Mouse (Mus musculus): ENCODE data around the gene Tmem178.

The Tmem178 gene

DNA sequence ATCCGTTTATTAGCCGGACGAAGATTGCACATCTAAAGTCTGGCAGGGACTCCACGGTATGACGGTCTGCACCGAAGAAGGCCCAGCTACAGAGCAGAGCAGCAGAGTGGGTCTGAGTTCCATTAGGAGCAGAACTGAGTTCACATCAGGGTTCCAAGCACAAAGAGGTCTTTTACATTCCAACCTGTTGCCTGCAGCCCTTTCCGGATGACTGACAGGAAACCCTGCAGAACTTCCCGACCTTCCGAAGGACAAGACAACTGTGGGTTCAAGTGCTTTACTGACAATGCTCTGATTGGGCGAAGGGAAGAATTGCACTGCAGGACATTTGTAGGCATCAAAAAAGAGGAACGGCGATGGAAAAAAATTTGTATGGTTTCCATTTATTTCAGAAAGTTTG lies 56.6 kb downstream of the Tmem178 start:
- DNase-seq: no peak

DNA sequence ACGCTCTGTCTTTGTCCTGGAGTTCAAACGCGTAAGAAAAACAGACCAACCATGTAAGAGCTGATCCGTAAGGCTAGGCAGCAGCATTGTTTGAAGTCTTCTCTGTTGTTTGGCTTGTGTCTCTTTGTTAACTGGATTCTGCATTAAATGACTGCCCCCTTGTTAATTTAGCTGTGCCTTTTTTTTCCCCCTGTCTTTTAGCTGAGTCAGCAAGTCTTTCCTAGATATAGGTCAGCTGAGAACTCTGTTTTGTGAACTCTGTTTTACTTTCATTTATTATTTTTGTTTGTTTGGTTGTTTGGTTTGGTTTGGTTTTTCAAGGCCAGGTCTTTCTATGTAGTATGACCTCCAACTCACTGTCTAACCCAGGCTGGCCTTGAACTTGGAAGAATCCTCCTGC lies 57.2 kb downstream of the Tmem178 start:
- DNase-seq: no peak

DNA sequence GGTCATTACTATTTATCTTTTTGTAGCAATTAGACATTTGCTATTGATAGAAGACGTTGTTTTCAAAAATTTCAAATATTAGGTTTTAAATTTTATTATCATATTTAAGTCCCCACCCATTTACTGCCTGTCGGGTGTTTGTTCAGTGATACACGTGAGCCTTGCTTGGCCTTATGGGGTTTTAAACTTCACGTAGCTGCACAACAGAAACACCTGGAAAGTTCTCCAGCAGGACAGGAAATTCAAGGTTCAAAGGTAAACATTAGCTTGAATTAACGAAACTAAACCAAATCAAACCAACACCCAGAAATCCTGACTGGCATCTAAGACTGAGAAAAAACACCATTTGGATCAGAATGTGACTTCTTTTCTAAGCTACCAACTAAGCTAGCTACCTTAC lies 57.7 kb downstream of the Tmem178 start:
- no peak for DNase-seq

DNA sequence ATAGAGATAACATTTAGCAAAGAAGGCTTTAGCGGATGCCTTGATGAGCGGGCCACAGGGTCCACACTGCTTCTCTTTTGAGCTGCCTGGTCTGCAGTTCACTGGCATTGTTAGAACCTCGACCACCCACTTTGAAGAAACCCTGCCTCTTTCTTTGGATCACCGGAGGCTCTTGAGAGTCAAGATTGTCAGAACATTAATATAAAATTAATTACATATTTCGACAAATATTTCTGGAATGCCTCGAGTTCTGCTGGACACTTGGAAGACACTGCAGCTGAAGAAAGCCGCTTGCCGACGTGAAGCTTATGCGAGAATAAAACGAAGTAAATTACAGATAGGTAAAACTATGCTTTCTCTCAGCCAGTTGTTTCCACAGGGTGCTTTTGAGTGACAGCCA lies 60.0 kb downstream of the Tmem178 start:
- DNase-seq: no peak

DNA sequence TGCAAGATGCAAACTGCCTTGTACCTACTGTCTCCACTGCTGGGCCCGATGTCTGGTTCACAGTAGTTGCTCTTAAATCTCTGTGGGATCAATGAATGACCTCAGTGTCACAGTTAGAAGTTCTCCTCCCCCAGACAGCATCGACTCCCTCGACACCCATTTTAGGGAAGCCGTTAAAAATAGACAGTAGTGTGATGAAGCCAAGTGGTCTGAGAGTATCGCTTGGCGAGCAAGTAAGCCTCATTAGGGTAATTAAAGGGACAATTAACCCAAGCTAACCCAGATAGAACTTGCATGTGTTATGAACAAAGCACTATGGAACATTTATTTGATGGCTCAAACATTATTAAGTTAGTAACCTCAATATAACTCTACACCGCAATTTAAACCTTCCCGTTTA lies 60.9 kb downstream of the Tmem178 start:
- no peak for DNase-seq

DNA sequence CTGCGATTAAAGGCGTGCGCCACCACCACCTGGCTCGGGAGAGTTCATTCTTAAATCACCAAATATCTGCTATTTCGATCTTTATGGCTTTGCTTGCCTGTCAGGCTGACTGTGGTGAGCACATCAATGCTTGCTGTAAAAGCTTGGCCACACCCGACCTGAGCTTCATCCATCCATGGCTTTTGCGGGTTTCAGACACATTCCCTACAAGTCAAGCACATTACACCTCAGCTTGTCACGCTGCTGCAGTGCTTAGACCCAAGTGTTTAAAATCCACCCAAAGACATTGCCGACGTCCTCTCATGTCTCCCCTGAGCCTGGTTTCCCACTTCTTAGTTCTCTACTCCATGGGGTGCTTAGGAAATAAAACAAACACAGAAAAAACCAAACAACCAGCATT lies 64.7 kb downstream of the Tmem178 start:
- DNase-seq: no peak

DNA sequence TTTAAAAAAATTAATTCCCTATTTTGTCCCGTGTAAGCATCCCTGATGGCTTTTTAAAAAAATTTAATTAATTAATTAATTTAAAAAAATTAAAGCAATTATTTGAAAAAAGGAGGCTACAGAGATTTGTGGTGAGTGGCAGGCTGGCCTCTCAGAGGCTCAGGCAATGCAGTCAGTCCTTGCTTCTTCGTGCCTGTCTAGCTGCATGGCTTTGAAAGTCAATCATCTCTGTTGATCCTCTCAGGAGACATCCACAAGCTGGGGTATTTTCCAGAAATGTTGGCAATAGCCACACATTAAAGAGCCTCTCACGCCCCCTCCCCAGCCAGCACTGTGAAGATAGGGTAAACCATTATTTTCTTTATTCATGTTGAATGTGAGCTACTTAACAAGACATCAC lies 65.8 kb downstream of the Tmem178 start:
- no peak for DNase-seq

DNA sequence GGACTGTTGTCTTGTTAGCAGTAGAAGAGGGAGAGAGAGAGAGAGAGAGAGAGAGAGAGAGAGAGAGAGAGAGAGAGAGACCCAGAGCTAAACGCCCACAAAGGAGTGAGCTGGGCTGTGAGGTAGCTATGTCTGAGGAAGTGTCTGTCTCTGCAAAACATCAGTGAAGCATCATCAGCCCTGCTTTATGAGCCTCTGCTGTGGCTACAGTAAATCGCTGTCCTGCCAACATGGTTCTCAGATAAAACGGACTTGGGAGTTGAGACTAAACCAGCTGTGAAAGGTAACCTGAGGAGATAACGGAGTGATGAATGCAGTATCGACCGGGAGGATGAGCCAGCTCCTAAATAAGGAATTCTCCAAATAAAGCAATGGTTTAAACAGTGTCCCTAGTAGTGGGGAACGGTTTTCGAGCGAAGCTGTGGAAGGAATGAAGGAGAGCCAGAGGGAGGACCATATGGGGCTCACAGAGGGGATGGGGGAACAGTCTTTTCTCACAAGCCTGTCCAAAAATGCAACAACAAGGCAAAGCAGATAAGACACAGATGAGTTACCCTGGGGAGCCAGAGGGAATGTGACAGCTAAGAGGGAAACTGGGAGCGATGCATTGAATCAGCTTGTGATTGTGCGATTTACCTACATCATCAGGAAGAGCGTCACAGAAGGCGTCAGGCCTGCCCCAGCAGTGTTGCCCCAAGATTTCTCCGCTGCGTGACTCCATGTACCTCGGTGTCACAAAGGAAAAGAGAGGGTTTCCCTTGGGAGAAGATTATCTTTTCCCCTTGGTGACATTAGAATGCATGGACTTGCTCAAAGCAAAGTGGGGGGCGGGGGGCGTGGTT lies 66.6 kb downstream of the Tmem178 start:
- DNase-seq: no peak

DNA sequence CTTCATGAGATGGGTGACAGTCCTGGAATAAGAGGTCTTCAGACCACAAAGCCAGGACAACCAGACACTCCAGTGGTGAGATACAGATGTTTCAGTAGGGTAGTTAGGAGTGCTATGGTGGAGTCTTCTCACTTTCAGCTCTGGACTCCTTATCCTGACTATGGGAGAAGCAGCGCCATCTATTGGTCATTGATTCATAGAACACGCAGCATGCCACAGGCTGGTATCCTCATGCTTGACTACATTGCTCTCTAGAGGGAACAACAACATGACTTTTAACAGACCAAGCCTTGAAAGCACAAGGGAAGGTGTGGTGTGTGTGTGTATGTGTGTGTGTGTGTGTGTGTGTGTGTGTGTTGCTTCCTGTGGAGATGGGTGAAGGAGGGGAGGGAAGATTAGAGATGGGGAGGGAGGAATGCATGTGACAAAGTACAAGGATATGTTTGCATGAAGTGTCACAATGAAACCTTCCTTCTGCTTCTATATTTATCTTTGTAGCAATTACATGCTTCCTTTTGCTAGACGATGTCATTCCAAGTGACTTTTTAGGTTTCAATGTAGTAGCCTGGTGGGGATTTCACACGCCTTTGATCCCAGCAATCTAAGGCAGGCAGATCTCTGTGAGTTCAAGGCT lies 71.5 kb downstream of the Tmem178 start:
- peak; percentile 56 to 73 for DNase-seq

DNA sequence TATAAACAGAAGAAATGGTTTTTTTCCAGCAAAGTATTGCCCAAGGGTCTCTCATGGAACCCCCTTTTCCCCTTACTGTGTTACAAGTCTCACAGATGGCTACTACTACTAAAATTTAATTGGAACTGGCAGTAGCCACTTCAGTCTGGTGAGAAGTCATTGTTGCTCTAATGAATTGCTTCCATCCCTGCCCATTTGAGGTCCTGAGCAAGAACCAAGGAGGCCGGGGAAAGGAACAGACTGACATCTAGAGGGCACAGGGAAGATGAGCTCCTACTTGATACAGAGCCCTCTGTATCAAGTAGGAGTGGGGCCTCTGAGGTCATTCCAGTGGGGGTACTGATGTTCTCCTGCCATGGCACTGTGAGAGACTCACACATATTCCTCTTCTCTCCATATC lies 72.7 kb downstream of the Tmem178 start:
- peak in 1 of 2 experiments; percentile 22 for DNase-seq

DNA sequence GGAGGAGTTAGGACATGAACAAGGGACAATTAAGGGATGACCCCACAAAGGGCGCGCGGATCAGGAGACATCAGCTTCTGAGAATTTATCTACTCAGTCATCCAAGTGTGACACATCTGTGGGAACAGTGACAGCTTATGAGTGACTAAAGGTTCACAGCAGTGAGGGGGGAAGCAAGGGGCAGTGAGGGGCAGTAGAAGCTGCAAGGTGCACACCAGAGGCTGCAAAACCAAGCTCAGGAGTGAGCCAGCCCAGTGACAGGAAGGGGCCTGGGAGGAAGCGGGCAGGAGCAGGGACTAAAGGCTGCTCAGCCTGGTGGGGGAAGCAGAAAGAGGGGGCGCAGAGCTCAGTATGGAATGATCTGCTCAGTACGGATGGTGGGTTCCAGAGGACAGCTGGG lies 82.9 kb downstream of the Tmem178 start:
- no peak for DNase-seq

DNA sequence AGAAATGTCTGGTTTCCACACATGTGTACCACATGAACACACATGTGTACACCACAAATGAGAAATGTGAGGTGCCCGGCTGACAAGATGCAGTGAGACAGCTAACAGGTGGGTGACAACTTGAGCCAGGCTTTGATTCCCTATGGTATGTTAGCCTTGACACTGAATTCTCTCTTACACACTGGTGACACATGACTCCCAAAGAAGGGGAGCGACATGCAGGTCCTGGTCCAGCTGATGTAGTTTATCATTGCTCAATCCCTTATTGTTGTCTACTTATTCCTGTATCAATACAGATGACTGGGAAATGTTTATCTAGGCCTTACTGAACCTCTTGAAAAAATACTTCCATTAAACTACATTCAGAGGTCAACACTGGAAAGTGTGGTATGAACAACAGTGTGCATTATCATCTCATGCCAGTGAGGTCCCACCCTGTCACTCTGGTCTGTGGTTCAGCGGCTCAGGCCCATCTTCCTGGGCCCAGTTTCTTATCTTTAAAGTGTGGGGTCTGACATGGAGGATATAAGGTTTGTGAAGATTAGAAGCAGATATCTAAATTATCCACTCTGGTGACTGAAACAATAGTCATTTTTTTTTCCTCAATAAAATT lies 87.5 kb downstream of the Tmem178 start:
- no peak for DNase-seq

DNA sequence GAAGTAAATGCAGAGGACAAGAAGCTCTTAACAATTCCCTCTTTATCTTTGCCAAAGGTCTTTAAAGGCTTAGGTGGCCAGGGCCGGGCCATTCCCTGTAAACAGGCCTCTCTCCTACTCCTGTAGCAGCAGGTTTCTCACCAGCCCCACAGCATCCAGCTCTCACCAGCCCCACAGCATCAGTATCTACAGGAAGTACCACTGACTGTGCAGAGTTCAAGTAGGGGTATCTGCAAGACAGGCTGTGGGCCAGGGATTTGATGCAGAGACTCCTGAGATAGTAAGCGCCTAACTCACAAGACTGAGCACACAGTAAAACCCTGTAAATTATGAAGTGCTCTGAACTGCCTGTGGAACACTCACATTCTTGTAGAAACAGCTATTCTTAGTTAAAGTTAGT lies 88.5 kb downstream of the Tmem178 start:
- DNase-seq: no peak

DNA sequence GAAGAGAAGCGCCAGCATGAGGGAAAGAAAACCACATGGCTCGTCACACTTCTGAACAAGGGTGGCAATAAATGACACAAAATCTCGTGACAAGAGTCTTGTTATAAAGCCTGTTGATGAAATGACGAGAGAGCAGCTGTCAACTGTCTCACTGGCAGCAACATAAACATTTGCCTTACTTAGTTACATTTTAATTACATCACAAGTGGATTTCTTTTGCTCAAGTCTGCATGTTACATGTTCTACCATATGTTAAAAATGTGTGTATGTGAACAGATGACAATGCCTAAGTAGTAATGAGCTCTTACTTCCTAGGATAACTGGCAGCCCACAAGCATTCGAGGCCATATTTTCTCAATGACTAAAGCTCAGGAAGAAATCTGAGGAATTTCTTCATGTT lies 90.9 kb downstream of the Tmem178 start:
- DNase-seq: no peak

DNA sequence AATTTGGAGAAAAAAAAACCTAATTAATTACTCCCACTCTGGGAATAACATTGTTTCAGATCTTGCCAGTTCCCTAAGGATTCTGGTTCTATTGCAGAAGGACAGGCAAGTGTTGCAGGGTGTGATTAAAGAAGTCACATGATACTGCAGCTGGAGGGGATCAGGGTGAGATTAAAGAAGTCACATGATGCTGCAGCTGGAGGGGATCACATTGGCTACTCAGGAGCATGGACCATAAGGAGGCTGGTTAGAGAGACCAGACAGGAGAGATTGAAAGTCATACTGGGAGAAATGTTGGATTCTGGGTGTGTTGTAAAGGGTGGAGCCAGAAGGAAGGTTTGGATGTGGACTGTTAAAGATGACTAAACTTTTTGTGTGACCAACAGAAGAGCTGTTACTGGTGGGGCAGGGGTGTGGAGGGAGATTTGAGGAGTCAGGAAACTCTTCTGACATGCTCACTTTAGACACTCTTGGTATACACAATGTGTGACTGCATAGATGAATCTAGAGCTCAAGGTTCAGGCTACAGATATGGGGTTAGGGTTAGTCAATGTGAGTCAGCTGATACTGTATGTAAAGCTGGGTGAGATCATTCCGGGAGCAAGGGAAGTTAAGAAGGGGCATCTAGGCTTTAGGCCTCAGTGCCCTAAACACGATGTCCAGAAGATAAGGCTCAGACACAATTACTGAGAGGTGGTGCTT lies 94.4 kb downstream of the Tmem178 start:
- no peak for DNase-seq

DNA sequence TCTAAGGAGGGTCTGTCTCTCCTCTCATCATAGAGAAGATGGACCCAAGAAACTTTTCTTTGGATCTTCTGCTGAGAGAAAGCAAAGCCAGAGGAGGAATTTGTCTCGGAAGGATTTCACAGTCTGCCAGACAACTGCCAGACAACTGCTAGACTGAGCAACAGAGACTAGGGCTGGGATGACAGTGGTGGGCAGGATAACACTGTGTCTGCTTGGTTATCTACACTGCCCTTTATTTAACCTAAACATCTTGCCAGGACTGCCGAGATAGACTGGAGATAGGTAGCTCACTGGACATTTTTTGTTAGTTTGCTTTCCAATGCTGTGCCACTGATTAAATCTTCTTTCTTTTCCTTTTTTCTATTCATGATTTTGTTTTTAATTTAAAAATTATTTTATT lies 97.2 kb downstream of the Tmem178 start:
- DNase-seq: no peak

DNA sequence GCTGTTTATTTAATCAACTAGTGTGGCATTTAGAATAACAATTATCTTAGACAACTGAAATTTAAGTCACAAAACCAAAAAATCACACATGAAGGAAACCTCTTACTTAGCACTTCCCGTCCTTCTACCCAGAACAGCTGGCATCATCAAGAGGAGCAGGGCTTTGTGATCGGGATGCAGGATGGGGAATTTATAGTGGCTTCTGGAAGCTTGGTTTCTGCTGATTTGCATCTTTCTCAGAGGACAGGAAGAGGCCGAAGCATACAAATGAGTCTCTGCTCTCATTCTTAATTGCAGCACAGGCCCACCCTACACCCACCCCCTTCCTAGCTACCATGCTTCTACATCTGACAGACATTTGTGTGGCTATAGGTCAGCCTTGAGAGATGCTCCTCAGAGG lies 99.9 kb downstream of the Tmem178 start:
- no peak for DNase-seq

DNA sequence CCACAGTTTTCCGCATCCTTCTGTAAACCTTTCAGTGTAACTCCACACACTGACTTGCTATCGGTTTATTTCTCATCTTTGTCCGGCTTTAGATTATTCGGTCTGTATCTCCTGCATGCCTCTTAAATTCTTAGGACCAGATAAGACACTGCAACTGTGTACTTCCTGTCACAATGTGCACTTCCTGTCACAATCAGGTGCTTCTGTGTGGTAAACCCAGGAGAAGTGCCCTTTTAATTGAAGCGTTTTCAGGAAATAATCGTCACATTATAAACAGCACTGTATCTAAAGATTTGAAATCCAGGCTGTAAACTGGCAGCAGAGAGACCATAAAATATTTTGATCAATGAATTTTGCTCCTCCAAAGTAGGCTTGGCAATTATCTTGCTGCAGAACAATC lies 100.7 kb downstream of the Tmem178 start:
- DNase-seq: no peak

DNA sequence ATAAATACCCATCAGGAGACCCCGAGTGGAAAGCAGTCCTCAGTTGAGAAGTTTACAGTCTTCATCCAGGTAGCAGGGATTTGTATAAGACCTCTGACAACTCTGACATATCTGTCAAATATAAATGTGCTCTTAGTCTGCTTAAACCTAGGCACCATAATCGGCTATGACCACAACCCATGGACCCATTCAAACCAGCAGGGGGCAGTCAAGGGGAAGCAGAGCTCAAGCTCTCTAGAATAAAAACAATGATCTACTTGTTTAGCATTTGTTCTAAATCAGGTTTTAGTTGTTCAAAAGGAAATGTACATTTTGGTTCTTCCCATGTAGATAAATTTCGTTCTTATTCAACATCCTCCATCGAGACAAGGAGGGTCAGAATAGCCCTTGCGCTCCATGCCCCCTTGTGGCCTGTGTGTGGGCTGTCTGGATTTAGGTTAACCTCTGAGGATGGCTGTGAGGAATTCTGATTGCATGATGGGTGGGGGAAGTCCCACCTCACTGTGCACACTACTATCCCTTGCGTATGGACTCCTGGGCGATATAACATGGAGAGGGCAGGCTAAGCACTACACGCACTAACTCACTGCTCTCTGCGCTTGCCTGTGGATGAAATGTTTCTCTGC lies 101.2 kb downstream of the Tmem178 start:
- DNase-seq: peak in 1 of 2 experiments; percentile 40

DNA sequence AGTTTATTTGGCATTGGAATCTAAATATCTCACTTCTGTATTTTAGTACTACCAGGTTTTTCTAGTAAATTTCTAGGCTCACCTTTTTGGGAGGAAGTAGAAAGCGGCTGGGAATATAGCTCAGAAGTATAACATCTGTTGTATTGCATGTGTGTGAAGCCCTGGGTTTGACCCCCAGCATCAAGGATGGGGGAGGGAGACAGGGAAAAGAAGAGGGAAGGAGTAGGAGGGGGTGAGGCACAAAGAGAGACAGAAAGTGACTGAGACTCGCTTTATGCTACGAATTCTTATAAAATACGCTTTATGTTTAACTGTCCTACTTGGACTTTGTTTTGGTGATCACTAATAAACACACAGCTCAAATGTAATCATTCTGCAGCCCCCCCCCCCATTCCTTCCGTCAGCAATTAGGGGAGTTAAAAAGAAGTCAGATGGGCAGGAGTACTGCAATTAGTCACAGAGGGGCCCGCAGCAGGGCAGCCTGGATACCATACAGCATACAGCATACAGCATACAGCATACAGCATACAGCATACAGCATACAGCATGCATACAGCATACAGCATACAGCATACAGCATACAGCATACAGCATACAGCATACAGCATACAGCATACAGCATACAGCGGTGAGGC lies 103.6 kb downstream of the Tmem178 start:
- DNase-seq: no peak

Measured in lung, postnatal 4 days (tissue).